Comparison of ENCODE assay signal across 8 mouse cellular contexts in the genomic region with DNA sequence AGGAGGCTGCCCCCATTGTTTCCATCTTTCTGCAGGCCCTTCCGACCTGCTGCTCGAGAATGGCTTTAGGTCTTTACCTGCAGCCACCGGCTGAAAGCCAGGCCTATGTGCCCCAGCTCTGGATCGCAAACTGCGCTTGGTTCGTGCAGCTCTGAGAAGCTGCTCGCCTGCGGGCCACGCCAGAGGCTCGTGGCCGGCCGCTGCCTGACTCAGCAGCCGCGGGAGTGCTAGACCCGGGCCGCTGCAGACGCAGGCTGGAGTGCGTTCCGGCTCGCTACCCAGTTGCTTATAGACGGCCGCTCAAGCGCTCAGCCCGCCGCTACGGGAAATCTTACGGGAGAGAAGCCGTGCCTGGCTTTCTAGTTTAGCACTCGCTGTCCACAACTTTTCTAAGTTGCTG. TPM values are rescaled to one million over a fixed set of nuclear protein-coding genes. Genes with fewer than 3 reads are reported as not detected.
DNase-seq lines count a peak whose midpoint lies in the region; ATAC-seq and TF ChIP-seq lines count a peak whose summit lies in the region.

No protein-coding gene starts in this region.

- peak overlapping the region; percentile 52 for H3K27ac ChIP-seq in lung, embryonic 15.5 days
- peak overlapping the region; percentile 72 for H3K27ac ChIP-seq in hindbrain, embryonic 14.5 days
- H3K27ac ChIP-seq in liver, postnatal 0 days (ENCODE audit: low read depth): peak overlapping the region; percentile 91
- H3K27ac ChIP-seq in stomach, embryonic 14.5 days (ENCODE audit: low read length): peak overlapping the region; percentile 81; the same call in 1 of the 2 replicates

- no peaks in the 10 kb centered on the region for H3K27me3 ChIP-seq in lung, embryonic 15.5 days
- no peaks in the 10 kb centered on the region for H3K27me3 ChIP-seq in hindbrain, embryonic 14.5 days (ENCODE audit: control insufficient read depth, insufficient read depth, low read length)
- no peaks in the 10 kb centered on the region for H3K27me3 ChIP-seq in liver, postnatal 0 days (ENCODE audit: insufficient read depth, low read length)
- H3K27me3 ChIP-seq in stomach, embryonic 14.5 days (ENCODE audit: control insufficient read depth, insufficient read depth, low read length): no peaks in the 10 kb centered on the region

- peak overlapping the region; percentile 93 for H3K9ac ChIP-seq in lung, embryonic 15.5 days
- H3K9ac ChIP-seq in hindbrain, embryonic 14.5 days: peak overlapping the region; percentile 94
- peak overlapping the region; percentile 91 for H3K9ac ChIP-seq in liver, postnatal 0 days (replicated peaks)
- peak overlapping the region; percentile 95 for H3K9ac ChIP-seq in stomach, embryonic 14.5 days (replicated peaks; ENCODE audit: low read depth, low read length)

- no peak for TF ChIP-seq CTCF in liver, postnatal 0 days (IDR thresholded peaks at IDR 0.05; ENCODE audit: low read depth)

- peaks cover 34% of the 10 kb centered on the region for H3K4me1 ChIP-seq in lung, embryonic 15.5 days
- peaks cover 41% of the 10 kb centered on the region for H3K4me1 ChIP-seq in hindbrain, embryonic 14.5 days (replicated peaks; ENCODE audit: control insufficient read depth, insufficient read depth, low read length)
- peaks cover 30% of the 10 kb centered on the region for H3K4me1 ChIP-seq in liver, postnatal 0 days (ENCODE audit: insufficient read depth)
- H3K4me1 ChIP-seq in stomach, embryonic 14.5 days (ENCODE audit: control insufficient read depth, insufficient read depth, low read length): peaks cover 17% of the 10 kb centered on the region

- DNase-seq in lung, adult 18-20 months: no peak
- peak; percentile 14 for DNase-seq in c-Kit-positive CD71-positive TER-119-negative erythroid progenitor cells, embryonic 14.5 days (ENCODE audit: low read depth)
- DNase-seq in hindbrain, embryonic 14.5 days (ENCODE audit: low spot score): peak; percentile 24
- peak; percentile 71 for DNase-seq in liver, postnatal 0 days
- no peak for DNase-seq in cerebellum, adult 8-10 months

- TF ChIP-seq EP300 in liver, postnatal 0 days (IDR thresholded peaks at IDR 0.05; ENCODE audit: low read depth): no peak

- H3K4me3 ChIP-seq in lung, embryonic 15.5 days: peak overlapping the region; percentile 96
- peak overlapping the region; percentile 98 for H3K4me3 ChIP-seq in hindbrain, embryonic 14.5 days (replicated peaks; ENCODE audit: low read length)
- H3K4me3 ChIP-seq in liver, postnatal 0 days (ENCODE audit: low read depth, low read length): peak overlapping the region; percentile 83
- H3K4me3 ChIP-seq in stomach, embryonic 14.5 days (ENCODE audit: low read depth, low read length): peak overlapping the region; percentile 96

- under 1% methylated on average over 29 of the region's 29 CpGs for WGBS in lung, embryonic 15.5 days
- WGBS in hindbrain, embryonic 14.5 days: under 1% methylated on average over 29 of the region's 29 CpGs
- WGBS in liver, postnatal 0 days (ENCODE audit: insufficient replicate concordance): under 1% methylated on average over 29 of the region's 29 CpGs
- under 1% methylated on average over 29 of the region's 29 CpGs for WGBS in stomach, embryonic 14.5 days

- H3K9me3 ChIP-seq in lung, embryonic 15.5 days: no peaks in the 10 kb centered on the region
- H3K9me3 ChIP-seq in hindbrain, embryonic 14.5 days (ENCODE audit: control insufficient read depth, low read length): no peaks in the 10 kb centered on the region
- no peaks in the 10 kb centered on the region for H3K9me3 ChIP-seq in liver, postnatal 0 days (ENCODE audit: low read length)
- H3K9me3 ChIP-seq in stomach, embryonic 14.5 days (ENCODE audit: control insufficient read depth, low read depth, low read length): no peaks in the 10 kb centered on the region

- H3K36me3 ChIP-seq in lung, embryonic 15.5 days: peaks cover 2% of the 10 kb centered on the region; the same call in 1 of the 2 replicates
- peaks cover 2% of the 10 kb centered on the region for H3K36me3 ChIP-seq in hindbrain, embryonic 14.5 days (replicated peaks; ENCODE audit: control insufficient read depth, insufficient read depth)
- H3K36me3 ChIP-seq in liver, postnatal 0 days (replicated peaks; ENCODE audit: insufficient read depth, low read length): peaks cover 9% of the 10 kb centered on the region; the same call in 1 of the 2 replicates
- peaks cover 3% of the 10 kb centered on the region; the same call in 1 of the 2 replicates for H3K36me3 ChIP-seq in stomach, embryonic 14.5 days (ENCODE audit: control insufficient read depth, insufficient read depth, low read length)

- peak overlapping the region; percentile 92 for H3K4me2 ChIP-seq in lung, embryonic 15.5 days
- H3K4me2 ChIP-seq in hindbrain, embryonic 14.5 days (replicated peaks): peak overlapping the region; percentile 100
- peak overlapping the region; percentile 93 for H3K4me2 ChIP-seq in liver, postnatal 0 days (ENCODE audit: low read depth, low read length)
- peak overlapping the region; percentile 99 for H3K4me2 ChIP-seq in stomach, embryonic 14.5 days (replicated peaks; ENCODE audit: low read depth, low read length)

- ATAC-seq in lung, embryonic 15.5 days (ENCODE audit: borderline replicate concordance, extremely low read depth, low FRiP score, low TSS enrichment): no peak
- no peak for ATAC-seq in hindbrain, embryonic 14.5 days (ENCODE audit: low FRiP score)
- peak; percentile 34; the same call in 1 of the 2 replicates for ATAC-seq in liver, postnatal 0 days
- no peak for ATAC-seq in stomach, embryonic 14.5 days (ENCODE audit: insufficient number of reproducible peaks, insufficient read depth, low FRiP score, low read depth)
- no peak; the same call in 1 of the 2 replicates for ATAC-seq in frontal cortex, adult (ENCODE audit: low TSS enrichment)

RNA-seq across cellular contexts. Expression of a gene that starts 0.7 kb away (rescaled TPM):
- 19.9 and 22.9 TPM in 2 replicates for polyA plus RNA-seq in lung, embryonic 15.5 days (2015; fragmentation: Nextera tagmentation; extraction: Ambion mirVana)
- polyA plus RNA-seq in hindbrain, embryonic 14.5 days (2014; fragmentation: Nextera tagmentation; extraction: Ambion mirVana): 18.9 and 22.1 TPM in 2 replicates
- 8.8 and 8.9 TPM in 2 replicates for polyA plus RNA-seq in liver, postnatal 0 days (2015; fragmentation: Nextera tagmentation; extraction: Ambion mirVana)
- polyA plus RNA-seq in stomach, embryonic 14.5 days (2014; fragmentation: Nextera tagmentation; extraction: Ambion mirVana): 18.1 and 20.3 TPM in 2 replicates

RNA-seq across cellular contexts. Expression of a gene that starts 22.7 kb away (rescaled TPM):
- 22.2 and 23.7 TPM in 2 replicates for polyA plus RNA-seq in lung, embryonic 15.5 days (2015; fragmentation: Nextera tagmentation; extraction: Ambion mirVana)
- polyA plus RNA-seq in hindbrain, embryonic 14.5 days (2014; fragmentation: Nextera tagmentation; extraction: Ambion mirVana): 86.9 and 94.9 TPM in 2 replicates
- polyA plus RNA-seq in liver, postnatal 0 days (2015; fragmentation: Nextera tagmentation; extraction: Ambion mirVana): 14.3 and 14.8 TPM in 2 replicates
- 32.4 and 33.9 TPM in 2 replicates for polyA plus RNA-seq in stomach, embryonic 14.5 days (2014; fragmentation: Nextera tagmentation; extraction: Ambion mirVana)

RNA-seq across cellular contexts. Expression of a gene that starts 22.7 kb away (rescaled TPM):
- 0.31 and 0.39 TPM in 2 replicates for polyA plus RNA-seq in lung, embryonic 15.5 days (2015; fragmentation: Nextera tagmentation; extraction: Ambion mirVana)
- 0.76 and 1.1 TPM in 2 replicates for polyA plus RNA-seq in hindbrain, embryonic 14.5 days (2014; fragmentation: Nextera tagmentation; extraction: Ambion mirVana)
- polyA plus RNA-seq in liver, postnatal 0 days (2015; fragmentation: Nextera tagmentation; extraction: Ambion mirVana): 0.11 and 0.15 TPM in 2 replicates
- polyA plus RNA-seq in stomach, embryonic 14.5 days (2014; fragmentation: Nextera tagmentation; extraction: Ambion mirVana): 0.20 and 0.62 TPM in 2 replicates

RNA-seq across cellular contexts. Expression of a gene that starts 28.4 kb away (rescaled TPM):
- 19.3 and 21.5 TPM in 2 replicates for polyA plus RNA-seq in lung, embryonic 15.5 days (2015; fragmentation: Nextera tagmentation; extraction: Ambion mirVana)
- 109 and 138 TPM in 2 replicates for polyA plus RNA-seq in hindbrain, embryonic 14.5 days (2014; fragmentation: Nextera tagmentation; extraction: Ambion mirVana)
- 4.9 and 10.0 TPM in 2 replicates for polyA plus RNA-seq in liver, postnatal 0 days (2015; fragmentation: Nextera tagmentation; extraction: Ambion mirVana)
- 31.2 and 32.5 TPM in 2 replicates for polyA plus RNA-seq in stomach, embryonic 14.5 days (2014; fragmentation: Nextera tagmentation; extraction: Ambion mirVana)

RNA-seq across cellular contexts. Expression of a gene that starts 38.4 kb away (rescaled TPM):
- 241 and 245 TPM in 2 replicates for polyA plus RNA-seq in lung, embryonic 15.5 days (2015; fragmentation: Nextera tagmentation; extraction: Ambion mirVana)
- 682 and 743 TPM in 2 replicates for polyA plus RNA-seq in hindbrain, embryonic 14.5 days (2014; fragmentation: Nextera tagmentation; extraction: Ambion mirVana)
- 85.3 and 96.0 TPM in 2 replicates for polyA plus RNA-seq in liver, postnatal 0 days (2015; fragmentation: Nextera tagmentation; extraction: Ambion mirVana)
- 211 and 222 TPM in 2 replicates for polyA plus RNA-seq in stomach, embryonic 14.5 days (2014; fragmentation: Nextera tagmentation; extraction: Ambion mirVana)

Comparison
In these comparisons a context has a peak if more than half of its experiments do, and no peak if none do; other contexts are left out.
1. DNase-seq: peak in c-Kit-positive CD71-positive TER-119-negative erythroid progenitor cells, embryonic 14.5 days (single experiment), hindbrain, embryonic 14.5 days (single experiment) and liver, postnatal 0 days (single experiment); none in lung, adult 18-20 months (0 of 2) and cerebellum, adult 8-10 months (single experiment).
2. Peak in every context shown above with its lines, with median percentiles within 50 percentile points of each other: H3K27ac ChIP-seq, H3K4me2 ChIP-seq, H3K4me3 ChIP-seq and H3K9ac ChIP-seq.